Mouse (Mus musculus) cerebellum, adult 11 months (tissue): ENCODE results near the gene Shcbp1l.
"Not testable (repeated sequence)": the region's sequence is repeated elsewhere in the genome, so short reads cannot be mapped to it uniquely, and the experiment has no call there.

ENCODE experiments used
- DNase-seq: peaks from one replicate; pipeline ENCODE4 v3.0.0; 2022

Shcbp1l gene

GRCm38 (mm10) chr1:153424770-153425584 is at the start of gene Shcbp1l:
TSS of gene Shcbp1l (plus strand) at chr1:153425162.
- peak; percentile 73 for DNase-seq

GRCm38 (mm10) chr1:153376446-153376845 is 48.5 kb upstream of the Shcbp1l start:
- DNase-seq, result no peak

- no peak for DNase-seq
Observed at GRCm38 (mm10) chr1:153378587-153378986, 46.4 kb upstream of the Shcbp1l start.

DNA sequence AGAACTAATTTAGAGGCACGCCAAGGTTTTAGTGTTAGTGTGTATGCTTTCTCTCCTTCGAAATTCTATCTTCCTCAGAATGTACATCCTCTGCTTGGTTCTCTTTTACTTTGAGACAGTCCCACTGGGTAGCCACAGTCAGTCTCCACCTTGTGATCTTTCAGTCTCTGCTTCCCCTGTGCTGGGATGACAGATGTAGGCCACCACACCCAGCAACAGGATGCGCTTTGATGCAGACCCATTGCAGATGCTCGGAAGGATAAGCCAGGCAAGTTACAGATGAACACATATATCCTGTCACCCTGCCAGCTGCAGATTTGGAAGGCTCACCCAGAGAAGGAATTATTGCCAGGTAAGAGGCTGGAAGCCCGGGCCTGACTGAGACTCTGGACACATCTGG is 45.1 kb upstream of the Shcbp1l start:
- no peak for DNase-seq

DNA sequence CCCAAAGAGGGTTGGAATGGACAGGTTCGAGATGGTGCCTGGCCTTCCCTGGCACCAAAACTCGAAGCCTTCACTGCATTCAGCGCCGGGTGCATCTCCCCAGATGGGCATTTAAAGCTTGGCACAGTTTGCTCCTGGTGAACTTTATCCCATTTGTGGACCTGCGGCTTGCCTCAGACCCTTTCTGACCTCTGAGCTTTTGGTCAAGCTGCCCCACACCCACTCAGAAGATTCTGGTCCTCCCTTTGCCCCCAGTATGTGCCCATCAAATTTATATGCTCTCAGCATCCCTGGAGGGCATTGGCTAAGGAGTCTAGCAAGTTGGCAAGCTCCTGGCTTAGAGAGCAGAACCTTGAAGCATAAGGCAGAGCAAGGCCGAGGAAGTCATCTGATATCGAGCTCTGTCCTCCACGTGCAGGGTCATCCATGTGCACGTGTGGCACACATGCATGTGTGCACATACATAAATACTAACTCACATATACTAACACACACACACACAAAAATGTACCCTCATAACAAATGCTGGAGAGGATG is 44.1 kb upstream of the Shcbp1l start:
- DNase-seq, result no peak

DNA sequence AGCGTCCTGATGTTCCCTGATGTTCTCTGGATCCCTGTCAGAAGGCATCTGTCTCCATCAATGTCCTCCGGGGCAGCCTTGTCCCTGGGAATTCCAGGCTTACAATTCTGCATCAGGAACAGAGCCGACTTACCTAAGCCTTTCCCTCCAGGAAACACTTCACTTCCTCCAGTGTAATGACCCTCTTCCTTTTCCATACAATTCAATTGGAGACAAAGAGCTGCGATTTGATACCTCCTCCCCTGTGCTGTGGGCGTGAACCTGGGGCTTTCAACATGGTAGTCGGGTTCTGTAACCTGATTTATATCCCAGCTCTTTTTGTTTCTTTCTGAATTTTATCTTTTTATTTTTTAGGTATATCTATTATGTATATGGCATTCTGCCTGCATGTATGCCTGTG is 39.9 kb upstream of the Shcbp1l start:
- DNase-seq, result no peak

DNA sequence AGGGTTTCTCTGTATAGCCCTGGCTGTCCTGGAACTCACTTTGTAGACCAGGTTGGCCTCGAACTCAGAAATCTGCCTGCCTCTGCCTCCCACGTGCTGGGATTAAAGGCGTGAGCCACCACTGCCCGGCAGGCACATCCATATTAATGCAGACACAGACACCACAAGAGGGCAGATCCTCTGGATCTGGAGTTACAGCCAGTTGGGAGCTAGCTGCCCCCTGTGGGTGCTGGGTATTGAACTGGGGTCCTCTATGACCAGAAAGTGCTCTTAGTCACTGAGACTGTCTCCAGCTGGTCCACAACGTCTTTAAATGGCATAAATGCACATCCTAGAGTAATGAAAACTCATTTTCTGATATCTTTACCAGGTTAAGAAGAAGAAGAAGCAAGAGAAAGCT is 39.3 kb upstream of the Shcbp1l start:
- not testable (repeated sequence) for DNase-seq

GRCm38 (mm10) chr1:153386271-153387069 is 38.5 kb upstream of the Shcbp1l start:
- DNase-seq, result peak; percentile 66

- not testable (repeated sequence) for DNase-seq
Observed at GRCm38 (mm10) chr1:153395706-153396105, 29.3 kb upstream of the Shcbp1l start.

- DNase-seq, result peak; percentile 42
Observed at GRCm38 (mm10) chr1:153401765-153402164, 23.2 kb upstream of the Shcbp1l start.

DNA sequence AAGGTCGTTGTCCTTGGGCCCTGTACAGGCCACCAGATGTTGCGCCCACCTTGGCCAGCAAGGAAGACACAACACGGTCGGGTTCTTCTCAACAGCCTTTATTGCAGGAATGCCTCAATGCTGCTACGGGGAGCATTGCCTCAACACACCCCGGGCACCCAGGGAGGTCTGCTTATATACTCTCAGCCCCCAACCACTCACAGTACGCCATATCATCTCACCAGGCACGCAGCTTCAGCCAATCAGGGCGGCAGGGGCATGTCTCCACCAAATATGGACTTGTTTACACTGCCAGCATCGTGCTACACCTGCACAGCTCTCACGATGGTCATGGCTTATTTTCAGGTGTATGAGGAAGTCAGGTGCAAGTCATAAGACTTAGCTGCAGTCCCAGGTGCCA is 17.3 kb upstream of the Shcbp1l start:
- DNase-seq, result not testable (repeated sequence)

DNA sequence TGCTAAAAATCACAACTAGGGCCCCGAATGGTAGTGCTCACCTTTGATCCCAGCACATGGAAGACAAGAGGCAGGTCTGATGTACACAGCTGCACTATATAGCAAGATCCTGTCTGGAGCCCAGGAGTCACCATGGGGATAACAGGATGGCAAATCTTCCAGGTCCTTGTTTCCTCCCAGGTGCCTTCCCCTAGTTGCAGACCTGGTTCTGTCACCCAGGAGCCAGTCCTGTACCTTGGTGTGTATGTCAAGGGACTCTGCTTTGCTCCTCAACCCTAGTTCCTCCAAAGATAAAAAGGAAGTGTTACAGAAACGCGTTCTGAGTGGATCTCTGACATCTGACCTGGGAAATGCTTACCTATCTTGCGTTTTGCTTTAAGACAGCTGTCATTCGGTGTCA is 16.7 kb upstream of the Shcbp1l start:
- DNase-seq, result not testable (repeated sequence)

- not testable (repeated sequence) for DNase-seq
Observed at GRCm38 (mm10) chr1:153410915-153411314, 14.0 kb upstream of the Shcbp1l start.

DNA sequence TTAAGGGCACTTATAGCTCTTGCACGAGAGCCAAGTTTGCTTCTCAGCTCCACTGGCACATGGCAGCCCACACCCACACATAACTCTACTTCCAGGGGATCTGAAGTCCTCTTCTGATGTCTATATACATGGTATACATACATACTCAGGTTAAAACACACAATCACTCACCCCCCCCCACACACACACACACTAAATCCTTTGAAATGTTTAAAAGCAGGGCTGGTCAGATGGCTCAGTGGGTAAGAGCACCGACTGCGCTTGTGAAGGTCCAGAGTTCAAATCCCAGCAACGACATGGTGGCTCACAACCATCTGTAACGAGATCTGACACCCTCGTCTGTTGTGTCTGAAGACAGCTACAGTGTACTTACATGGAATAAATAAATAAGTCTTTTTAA is 13.2 kb upstream of the Shcbp1l start:
- DNase-seq, result no peak

- not testable (repeated sequence) for DNase-seq
Observed at GRCm38 (mm10) chr1:153412663-153413396, 12.1 kb upstream of the Shcbp1l start.

- not testable (repeated sequence) for DNase-seq
Observed at GRCm38 (mm10) chr1:153413397-153414020, 11.5 kb upstream of the Shcbp1l start.

DNA sequence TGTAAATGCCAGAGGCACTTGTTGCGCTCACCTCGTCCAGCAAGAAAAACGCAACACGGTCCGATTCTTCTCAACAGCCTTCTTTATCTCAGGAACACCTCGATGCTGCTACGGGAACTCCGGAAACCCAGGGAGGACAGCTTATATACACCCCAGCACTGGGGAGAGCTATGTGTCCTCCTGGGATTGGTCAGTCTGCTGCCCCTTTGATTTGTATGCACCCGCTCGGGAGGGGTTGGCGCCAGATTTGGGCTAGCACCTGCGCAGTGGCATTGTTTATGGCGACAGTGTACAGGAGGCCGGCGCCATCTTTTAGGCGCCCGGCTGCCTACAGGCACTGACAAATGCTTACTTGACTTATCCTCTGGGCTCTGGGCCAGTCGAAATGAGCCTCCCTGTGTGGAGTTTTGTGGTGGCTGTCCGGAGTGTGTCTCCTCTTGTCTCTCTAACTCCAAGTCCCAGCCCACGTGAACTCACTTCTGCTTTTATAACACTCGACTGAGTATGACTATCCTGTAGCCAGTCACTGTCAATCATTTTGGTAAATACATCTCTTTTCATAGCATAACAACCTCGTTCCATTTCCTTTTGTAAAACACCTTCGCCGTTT is 10.7 kb upstream of the Shcbp1l start:
- DNase-seq, result peak; percentile 22

GRCm38 (mm10) chr1:153414962-153415361 is 10.0 kb upstream of the Shcbp1l start:
- DNase-seq, result no peak

GRCm38 (mm10) chr1:153415742-153416141 is 9.2 kb upstream of the Shcbp1l start:
- not testable (repeated sequence) for DNase-seq

- not testable (repeated sequence) for DNase-seq
Observed at GRCm38 (mm10) chr1:153416271-153416832, 8.6 kb upstream of the Shcbp1l start.

DNA sequence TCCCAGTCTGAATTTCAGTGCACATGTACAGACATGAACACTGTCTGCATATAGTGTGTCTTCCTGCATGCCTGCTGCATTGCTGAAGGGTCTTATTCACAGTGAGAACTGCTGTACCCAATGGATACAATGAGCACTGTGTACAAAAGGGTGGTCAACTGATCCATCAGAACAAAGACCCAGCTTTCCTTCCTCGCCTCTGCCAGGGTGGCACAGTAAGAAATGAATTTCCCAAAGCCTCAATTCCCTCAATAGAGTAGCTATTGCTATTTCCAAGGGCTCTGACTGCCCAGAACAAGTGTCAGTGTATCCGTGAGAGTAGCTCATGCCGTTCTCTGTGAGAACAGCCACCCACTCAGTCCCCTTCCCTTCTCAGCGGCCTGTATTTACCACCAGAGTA is 7.2 kb upstream of the Shcbp1l start:
- DNase-seq, result not testable (repeated sequence)

DNA sequence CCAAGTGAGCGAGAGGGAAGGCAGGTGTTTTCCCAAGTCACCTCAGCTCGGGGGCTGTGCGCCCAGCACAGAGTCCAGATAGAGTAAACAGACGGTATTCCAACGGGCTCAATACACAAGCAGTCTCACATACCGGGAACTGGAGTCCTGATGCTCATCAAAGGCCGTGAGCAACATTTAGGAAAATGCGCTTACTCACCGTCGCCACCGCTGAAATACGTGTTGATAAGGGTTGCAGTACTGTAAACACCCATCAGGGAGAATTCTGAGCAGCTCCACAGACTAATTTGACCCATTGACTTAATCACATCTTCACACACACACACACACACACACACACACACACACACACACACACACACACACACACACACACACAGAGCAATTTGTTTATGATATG is 691 bp upstream of the Shcbp1l start:
- peak; percentile 8 for DNase-seq
